Mouse (Mus musculus): ENCODE results near the gene Nutf2.

Gene Nutf2

DNA sequence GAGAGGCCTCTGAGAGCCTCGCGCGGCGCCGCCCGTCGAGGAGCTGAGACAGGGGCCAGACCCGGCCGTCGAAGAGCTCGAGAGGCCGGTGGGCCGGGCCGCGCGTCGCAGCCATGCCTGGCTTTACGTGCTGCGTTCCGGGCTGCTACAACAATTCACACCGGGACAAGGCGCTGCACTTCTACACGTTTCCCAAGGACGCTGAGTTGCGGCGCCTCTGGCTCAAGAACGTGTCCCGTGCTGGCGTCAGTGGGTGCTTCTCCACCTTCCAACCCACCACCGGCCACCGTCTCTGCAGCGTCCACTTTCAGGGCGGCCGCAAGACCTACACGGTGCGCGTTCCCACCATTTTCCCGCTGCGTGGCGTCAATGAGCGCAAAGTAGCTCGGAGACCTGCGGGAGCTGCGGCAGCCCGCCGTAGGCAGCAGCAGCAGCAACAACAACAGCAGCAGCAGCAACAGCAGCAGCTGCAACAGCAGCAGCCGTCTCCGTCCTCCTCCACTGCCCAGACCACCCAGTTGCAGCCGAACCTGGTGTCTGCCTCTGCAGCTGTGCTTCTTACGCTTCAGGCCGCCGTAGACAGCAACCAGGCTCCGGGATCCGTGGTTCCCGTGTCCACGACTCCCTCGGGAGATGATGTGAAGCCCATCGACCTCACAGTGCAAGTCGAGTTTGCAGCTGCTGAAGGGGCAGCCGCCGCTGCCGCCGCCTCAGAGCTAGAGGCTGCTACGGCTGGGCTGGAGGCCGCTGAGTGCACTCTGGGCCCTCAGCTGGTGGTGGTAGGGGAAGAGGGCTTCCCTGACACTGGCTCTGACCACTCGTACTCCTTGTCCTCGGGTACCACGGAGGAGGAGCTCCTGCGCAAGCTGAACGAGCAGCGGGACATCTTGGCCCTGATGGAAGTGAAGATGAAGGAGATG is 4.9 kb upstream of the Nutf2 start:
- DNase-seq: peak; percentile 60

DNA sequence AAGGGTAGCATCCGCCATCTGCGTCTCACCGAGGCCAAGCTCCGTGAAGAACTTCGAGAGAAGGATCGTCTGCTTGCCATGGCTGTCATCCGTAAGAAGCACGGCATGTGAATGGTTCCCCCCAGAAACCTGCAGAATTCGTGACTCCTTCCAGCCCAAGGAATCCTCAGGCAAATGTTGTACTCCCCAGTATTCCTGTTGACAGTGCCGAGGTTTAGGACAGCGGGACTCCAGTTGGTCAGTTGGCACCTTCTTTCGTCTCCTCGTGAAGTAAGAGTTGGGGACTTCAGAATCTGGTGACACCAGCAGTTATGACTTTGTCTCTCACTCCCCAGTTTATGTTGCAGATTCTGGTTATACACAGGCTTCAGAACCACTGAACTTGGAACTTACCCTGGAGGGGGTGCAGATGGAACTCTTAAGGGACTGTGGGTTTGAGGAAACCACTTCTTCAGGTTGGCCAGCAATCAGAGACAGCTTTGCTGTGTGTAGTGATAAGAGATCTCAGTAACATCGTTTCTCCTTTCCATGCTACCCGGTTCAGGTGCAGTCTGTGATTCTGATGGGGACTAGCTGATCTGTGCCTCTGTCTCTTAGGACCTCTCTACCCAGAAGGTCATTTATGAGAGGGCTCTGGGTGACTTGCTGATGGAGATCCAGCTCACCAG is 4.1 kb upstream of the Nutf2 start:
- no peak for DNase-seq

GRCm38 (mm10) chr8:105858495-105858894 is 1.9 kb upstream of the Nutf2 start:
- DNase-seq: no peak

- no peak for DNase-seq
Measured at GRCm38 (mm10) chr8:105859314-105859713, 1.1 kb upstream of the Nutf2 start.

GRCm38 (mm10) chr8:105861951-105862350 is 1.6 kb downstream of the Nutf2 start:
- no peak for DNase-seq

GRCm38 (mm10) chr8:105866364-105867029 is 6.1 kb downstream of the Nutf2 start:
- DNase-seq: no peak

DNA sequence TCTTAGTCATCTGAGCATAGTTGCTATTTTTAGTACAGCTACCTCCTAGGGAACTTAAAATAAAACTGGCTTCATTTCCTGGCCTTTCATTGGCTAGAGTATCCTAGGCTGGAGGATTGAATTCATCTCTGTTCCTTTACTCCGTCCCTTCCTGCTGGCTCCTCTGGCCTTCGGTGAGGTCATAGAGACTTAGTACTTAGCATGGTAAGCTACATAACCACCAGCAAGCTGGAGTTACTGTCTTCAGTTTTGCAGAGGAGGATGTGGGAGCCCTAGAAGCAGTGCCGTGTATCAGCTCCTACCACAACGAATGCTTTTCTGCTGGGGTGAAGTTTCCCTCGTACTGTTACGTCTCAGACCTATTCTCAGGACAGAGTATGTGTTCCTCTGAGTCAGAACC is 13.9 kb downstream of the Nutf2 start:
- DNase-seq: no peak

GRCm38 (mm10) chr8:105880754-105881520 is 20.6 kb downstream of the Nutf2 start, which contains the start of gene Edc4:
TSS of gene Edc4 (plus strand) at chr8:105880881.
- DNase-seq: peak; percentile 82

DNA sequence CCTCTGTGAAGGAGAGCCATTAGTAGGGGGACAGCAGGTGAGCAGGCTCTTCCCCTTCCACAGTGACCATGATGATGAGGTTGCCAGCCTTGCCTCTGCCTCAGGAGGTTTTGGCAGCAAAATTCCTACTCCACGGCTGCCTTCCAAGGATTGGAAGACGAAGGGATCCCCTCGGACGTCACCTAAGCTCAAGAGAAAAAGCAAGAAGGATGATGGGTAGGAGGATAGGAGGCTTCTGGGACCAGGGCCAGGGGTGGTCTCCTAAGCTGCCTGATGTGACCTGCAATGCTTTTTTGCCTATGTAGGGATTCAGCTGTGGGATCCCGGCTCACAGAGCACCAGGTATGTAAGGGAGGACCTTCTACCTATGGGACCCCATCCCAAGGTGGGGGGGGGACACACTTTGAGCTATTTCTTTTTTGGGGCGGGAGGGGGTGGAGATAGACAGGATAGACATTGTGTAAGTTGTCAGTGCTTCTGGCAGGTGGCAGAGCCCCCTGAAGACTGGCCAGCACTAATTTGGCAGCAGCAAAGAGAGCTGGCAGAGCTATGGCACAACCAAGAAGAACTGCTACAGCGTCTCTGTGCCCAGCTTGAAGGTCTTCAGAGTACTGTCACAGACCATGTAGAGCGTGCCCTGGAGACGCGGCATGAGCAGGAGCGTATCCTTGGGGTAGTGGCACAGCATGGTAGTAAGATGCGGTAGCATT is 29.5 kb downstream of the Nutf2 start:
- DNase-seq: no peak

DNA sequence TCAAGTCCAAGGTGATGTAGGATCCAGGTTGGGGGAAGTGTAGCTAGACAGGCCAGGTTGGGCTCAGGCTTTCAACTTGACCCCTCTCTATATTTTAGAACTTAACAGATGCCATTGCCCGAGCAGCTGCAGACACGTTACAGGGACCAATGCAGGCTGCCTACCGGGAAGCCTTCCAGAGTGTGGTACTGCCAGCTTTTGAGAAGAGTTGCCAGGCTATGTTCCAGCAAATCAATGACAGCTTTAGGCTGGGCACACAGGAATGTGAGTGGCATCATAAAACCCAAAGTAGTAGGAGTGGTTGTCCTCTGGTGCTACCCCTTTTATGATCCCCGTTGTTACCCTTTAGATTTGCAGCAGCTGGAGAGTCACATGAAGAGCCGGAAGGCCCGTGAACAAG is 30.5 kb downstream of the Nutf2 start:
- DNase-seq: no peak

DNA sequence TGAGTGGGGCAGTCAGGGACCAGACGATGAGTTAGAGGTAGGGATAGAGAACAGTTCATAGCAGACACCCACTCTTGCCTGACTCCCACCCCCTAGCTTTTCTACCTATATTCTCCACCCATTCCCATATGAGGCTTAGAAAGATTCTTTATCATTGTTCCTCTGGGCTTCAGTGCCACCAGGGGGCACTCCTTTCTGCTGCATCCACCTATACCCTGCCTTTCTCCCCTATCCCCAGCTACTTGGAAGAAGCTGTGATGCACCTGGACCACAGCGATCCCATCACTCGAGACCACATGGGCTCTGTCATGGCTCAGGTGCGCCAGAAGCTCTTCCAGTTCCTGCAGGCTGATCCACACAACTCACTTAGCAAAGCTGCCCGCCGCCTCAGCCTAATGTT is 32.1 kb downstream of the Nutf2 start:
- DNase-seq: no peak

DNA sequence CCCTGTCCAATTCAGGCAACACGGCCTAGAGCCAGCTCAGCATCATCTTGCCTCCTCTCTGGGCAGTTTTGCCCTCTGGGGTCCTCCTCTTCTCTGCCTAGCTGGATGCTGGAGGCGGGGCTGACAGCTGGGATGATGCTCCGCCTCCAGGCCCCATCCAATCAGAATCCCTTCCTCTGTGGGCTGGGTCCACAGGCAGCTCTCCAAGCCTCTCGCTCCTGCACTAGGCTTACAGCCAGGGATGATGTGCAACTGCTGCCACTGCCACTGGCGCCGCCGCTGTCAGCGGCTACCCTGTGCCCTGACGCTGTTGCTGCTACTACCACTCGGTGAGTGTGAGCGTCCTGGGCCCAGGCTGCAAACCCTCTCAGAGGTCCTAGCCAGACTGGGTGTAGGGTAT is 33.0 kb downstream of the Nutf2 start, which contains the start of gene Nrn1l:
Gene Nrn1l, plus strand, starts transcription at position 229 of the 400 bp plus-strand sequence.
- DNase-seq: peak; percentile 68

- DNase-seq: no peak
Measured at GRCm38 (mm10) chr8:105897801-105898480, 37.6 kb downstream of the Nutf2 start.

- peak; percentile 92 for DNase-seq
Measured at GRCm38 (mm10) chr8:105900180-105900940, 40.0 kb downstream of the Nutf2 start, which contains the start of gene Pskh1. TSS of gene Pskh1 (plus strand) at chr8:105900441.

GRCm38 (mm10) chr8:105900941-105901616 is 40.7 kb downstream of the Nutf2 start:
- no peak for DNase-seq

DNA sequence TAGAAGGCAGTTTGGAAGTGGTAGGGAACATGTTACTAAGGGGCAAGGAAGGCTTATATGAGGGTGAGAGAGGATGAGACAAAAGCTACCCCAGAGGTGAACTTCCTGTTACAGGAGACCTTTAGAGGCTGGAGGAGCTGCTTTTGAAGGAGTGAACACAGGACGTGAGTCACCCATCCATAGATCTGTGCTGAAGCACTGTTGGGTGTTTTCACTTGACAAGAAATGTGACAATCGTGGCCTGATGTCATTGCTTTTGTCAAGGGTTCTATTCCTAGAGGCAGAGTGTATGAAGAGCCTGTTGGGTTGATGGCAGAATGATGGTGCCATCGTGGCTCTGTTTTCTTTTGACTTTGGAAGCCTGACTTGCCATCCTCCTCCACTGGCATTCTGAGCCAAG is 59.0 kb downstream of the Nutf2 start:
- DNase-seq: no peak

GRCm38 (mm10) chr8:105925123-105925522 is 64.7 kb downstream of the Nutf2 start:
- no peak for DNase-seq
